Mouse (Mus musculus) ES-Bruce4 (cell line): ENCODE measurements around the gene Sec24d. TPM values are rescaled to one million over a fixed set of nuclear protein-coding genes. Genes with fewer than 3 reads are reported as not detected.
A peak's percentile ranks its signal among the peaks of the same experiment; 100 is the strongest.

ENCODE experiments used
- H3K27ac ChIP-seq: 2 replicates; pipeline ENCODE4 v1.5.1; 2012; ENCODE audit warnings: low read length, inconsistent platforms; ENCODE audit not compliant: insufficient read depth
- H3K27me3 ChIP-seq: 2 replicates; pipeline ENCODE4 v1.6.1; 2012; ENCODE audit warnings: mild to moderate bottlenecking, low read length, inconsistent platforms; ENCODE audit not compliant: control insufficient read depth, poor library complexity, insufficient read depth, severe bottlenecking
- H3K36me3 ChIP-seq: 2 replicates; pipeline ENCODE4 v1.6.1; 2012; ENCODE audit warnings: inconsistent platforms, mild to moderate bottlenecking, low read length, moderate library complexity; ENCODE audit not compliant: control insufficient read depth, poor library complexity, insufficient read depth, severe bottlenecking
- H3K4me1 ChIP-seq: one replicate; pipeline ENCODE4 v1.8.1; 2011; ENCODE audit warnings: low read length; ENCODE audit not compliant: control insufficient read depth, insufficient read depth
- H3K4me3 ChIP-seq: 2 replicates; pipeline ENCODE4 v1.5.1; 2011; ENCODE audit warnings: low read depth, mild to moderate bottlenecking, low read length
- H3K9ac ChIP-seq: 2 replicates; pipeline ENCODE4 v1.6.1; 2012; ENCODE audit warnings: low read depth, mild to moderate bottlenecking, inconsistent platforms; ENCODE audit not compliant: poor library complexity, severe bottlenecking
- H3K9me3 ChIP-seq: replicated peaks from 2 replicates; pipeline ENCODE4 v1.6.1; 2012; ENCODE audit warnings: mild to moderate bottlenecking, low read length, inconsistent platforms; ENCODE audit not compliant: control insufficient read depth, poor library complexity, insufficient read depth, severe bottlenecking
- CTCF ChIP-seq: IDR thresholded peaks from one replicate; pipeline ENCODE4 v1.8.1; 2011; ENCODE audit warnings: low read depth, low read length
- EP300 ChIP-seq: IDR thresholded peaks from 2 replicates; pipeline ENCODE4 v1.6.1; 2011; ENCODE audit warnings: low read depth, low read length; ENCODE audit not compliant: insufficient read depth
- POLR2A ChIP-seq: IDR thresholded peaks from one replicate; pipeline ENCODE4 v1.8.1; 2011; ENCODE audit warnings: low read length; ENCODE audit not compliant: insufficient read depth
- polyA plus RNA-seq: library from polyadenylated mRNA; stranded (reverse); fragments of >200 nt; gene quantifications from 2 replicates; pipeline ENCODE4 v1.2.4, GENCODE M21; 2011; ENCODE audit warnings: low read depth; ENCODE audit not compliant: missing spikeins, insufficient read depth, insufficient read length

Sec24d gene
- polyA plus RNA-seq, 1 experiment, result 26.6 TPM

GRCm38 (mm10) chr3:123330221-123330620 is 63.0 kb downstream of the Sec24d start:
- no peak overlapping the region for H3K27ac ChIP-seq
- no peaks in the 10 kb centered on the region for H3K9me3 ChIP-seq
- H3K4me3 ChIP-seq, result no peak overlapping the region
- no peak for TF ChIP-seq EP300
- no peak for TF ChIP-seq CTCF
- no peak for TF ChIP-seq POLR2A
- H3K36me3 ChIP-seq, result peaks cover 3% of the 10 kb centered on the region; the same call in 1 of the 2 replicates
- H3K4me1 ChIP-seq, result peaks cover 5% of the 10 kb centered on the region
- H3K27me3 ChIP-seq, result no peaks in the 10 kb centered on the region
- no peak overlapping the region for H3K9ac ChIP-seq

GRCm38 (mm10) chr3:123332330-123333054 is 65.2 kb downstream of the Sec24d start:
- Histone ChIP-seq H3K27ac (peak overlapping the region; percentile 17; the same call in 1 of the 2 replicates), H3K9me3 (no peaks in the 10 kb centered on the region), H3K27me3 (no peaks in the 10 kb centered on the region), H3K36me3 (peaks cover 3% of the 10 kb centered on the region; the same call in 1 of the 2 replicates), H3K4me1 (peaks cover 5% of the 10 kb centered on the region), H3K4me3 (no peak overlapping the region), H3K9ac (no peak overlapping the region)
- TF ChIP-seq POLR2A (no peak), EP300 (no peak), CTCF (no peak)

- peaks cover 3% of the 10 kb centered on the region; the same call in 1 of the 2 replicates for H3K36me3 ChIP-seq
- TF ChIP-seq EP300, result 0 out of 2 replicates have a peak, but pooled peaks have one; percentile 7
- TF ChIP-seq POLR2A, result no peak
- no peaks in the 10 kb centered on the region for H3K27me3 ChIP-seq
- no peak overlapping the region for H3K4me3 ChIP-seq
- H3K27ac ChIP-seq, result peak overlapping the region; percentile 17; the same call in 1 of the 2 replicates
- H3K4me1 ChIP-seq, result peaks cover 5% of the 10 kb centered on the region
- H3K9me3 ChIP-seq, result no peaks in the 10 kb centered on the region
- H3K9ac ChIP-seq, result no peak overlapping the region
Observed at GRCm38 (mm10) chr3:123333055-123333424, 65.8 kb downstream of the Sec24d start.

GRCm38 (mm10) chr3:123334947-123335346 is 67.7 kb downstream of the Sec24d start:
- H3K27me3 ChIP-seq, result no peaks in the 10 kb centered on the region
- H3K4me1 ChIP-seq, result peaks cover 5% of the 10 kb centered on the region
- H3K36me3 ChIP-seq, result peaks cover 3% of the 10 kb centered on the region; the same call in 1 of the 2 replicates
- no peak overlapping the region for H3K27ac ChIP-seq
- TF ChIP-seq POLR2A (no peak), CTCF (no peak), EP300 (no peak)
- H3K9me3 ChIP-seq, result no peaks in the 10 kb centered on the region
- no peak overlapping the region for H3K4me3 ChIP-seq
- H3K9ac ChIP-seq, result no peak overlapping the region

GRCm38 (mm10) chr3:123335480-123335879 is 68.2 kb downstream of the Sec24d start:
- TF ChIP-seq EP300, result no peak
- TF ChIP-seq POLR2A, result no peak
- no peak for TF ChIP-seq CTCF
- Histone ChIP-seq H3K4me3 (no peak overlapping the region), H3K9me3 (no peaks in the 10 kb centered on the region), H3K4me1 (peaks cover 5% of the 10 kb centered on the region), H3K27me3 (no peaks in the 10 kb centered on the region), H3K27ac (no peak overlapping the region), H3K36me3 (no peaks in the 10 kb centered on the region), H3K9ac (no peak overlapping the region)

GRCm38 (mm10) chr3:123336455-123336854 is 69.2 kb downstream of the Sec24d start:
- TF ChIP-seq EP300 (no peak), CTCF (no peak), POLR2A (no peak)
- H3K4me1 ChIP-seq, result peaks cover 5% of the 10 kb centered on the region
- no peaks in the 10 kb centered on the region for H3K9me3 ChIP-seq
- H3K36me3 ChIP-seq, result no peaks in the 10 kb centered on the region
- H3K27ac ChIP-seq, result no peak overlapping the region
- no peaks in the 10 kb centered on the region for H3K27me3 ChIP-seq
- H3K9ac ChIP-seq, result no peak overlapping the region
- no peak overlapping the region for H3K4me3 ChIP-seq
